In genomic region chr7:118119142-118119541, GRCm38 (mm10) we compare ENCODE assay signal across 10 mouse cellular contexts. TPM values are rescaled to one million over a fixed set of nuclear protein-coding genes. Genes with fewer than 3 reads are reported as not detected.
DNase-seq lines count a peak whose midpoint lies in the region; ATAC-seq and TF ChIP-seq lines count a peak whose summit lies in the region.
"Had no signal": no experiment of that assay in that cellular context is flagged by ENCODE, and none has a peak within 500 bp of the region (broad histone marks: within the 10 kb centered on the region; RNA-seq: fewer than 3 reads in every experiment).

No protein-coding gene starts in this region.

- no peak for TF ChIP-seq CTCF in liver, postnatal 0 days (IDR thresholded peaks at IDR 0.05; ENCODE audit: low read depth)
- no peak for TF ChIP-seq CTCF in small intestine, adult 2 months (IDR thresholded peaks at IDR 0.05; ENCODE audit: extremely low read depth, insufficient read length, insufficient replicate concordance, low read depth, low read length)

- H3K27ac ChIP-seq in liver, postnatal 0 days (ENCODE audit: low read depth), result peak overlapping the region; percentile 74
- H3K27ac ChIP-seq in small intestine, adult 2 months (ENCODE audit: insufficient read depth, low read depth, low read length), result peak overlapping the region; percentile 5; the same call in 1 of the 2 replicates
- H3K27ac ChIP-seq: hindbrain, embryonic 12.5 days had no signal

- H3K9ac ChIP-seq in liver, postnatal 0 days (replicated peaks), result no peak overlapping the region
- H3K9ac ChIP-seq: forebrain, postnatal 0 days; hindbrain, embryonic 12.5 days had no signal

- no peak overlapping the region for H3K4me2 ChIP-seq in liver, postnatal 0 days (ENCODE audit: low read depth, low read length)
- H3K4me2 ChIP-seq: hindbrain, embryonic 12.5 days had no signal

- H3K4me1 ChIP-seq in liver, postnatal 0 days (ENCODE audit: insufficient read depth), result peaks cover 33% of the 10 kb centered on the region
- peaks cover 6% of the 10 kb centered on the region; the same call in 1 of the 2 replicates for H3K4me1 ChIP-seq in small intestine, adult 2 months (ENCODE audit: control insufficient read depth, insufficient read depth, insufficient read length, low read length)

- peak; percentile 15 for DNase-seq in liver, postnatal 0 days
- DNase-seq in liver, result no peak
- peak; percentile 49 for DNase-seq in adrenal gland, postnatal 10 days
- DNase-seq in kidney, postnatal 36 days, result peak; percentile 53 to 63
- DNase-seq in frontal cortex, postnatal 14 days (ENCODE audit: low spot score in 2 of 2), result no peak
- DNase-seq in frontal cortex, postnatal 10 days (ENCODE audit: low spot score in 2 of 2), result no peak
- DNase-seq: forebrain, postnatal 0 days had no signal

- peaks cover 58% of the 10 kb centered on the region for H3K36me3 ChIP-seq in liver, postnatal 0 days (replicated peaks; ENCODE audit: insufficient read depth, low read length)
- H3K36me3 ChIP-seq in small intestine, adult 2 months (ENCODE audit: control insufficient read depth, insufficient read depth, low read length), result peaks cover 48% of the 10 kb centered on the region

- ATAC-seq in liver, postnatal 0 days, result no peak
- ATAC-seq: forebrain, postnatal 0 days had no signal

- no peak for TF ChIP-seq EP300 in liver, postnatal 0 days (IDR thresholded peaks at IDR 0.05; ENCODE audit: low read depth)

- no peaks in the 10 kb centered on the region for H3K9me3 ChIP-seq in liver, postnatal 0 days (ENCODE audit: low read length)
- H3K9me3 ChIP-seq: hindbrain, embryonic 12.5 days had no signal

- no peak for TF ChIP-seq POLR2A in small intestine, adult 2 months (IDR thresholded peaks at IDR 0.05; ENCODE audit: low read depth, low read length)

- no peak overlapping the region for H3K4me3 ChIP-seq in liver, postnatal 0 days (ENCODE audit: low read depth, low read length)
- H3K4me3 ChIP-seq in small intestine, adult 2 months (ENCODE audit: low read depth, low read length), result no peak overlapping the region
- H3K4me3 ChIP-seq: hindbrain, embryonic 12.5 days; myocyte had no signal

- WGBS in liver, postnatal 0 days (ENCODE audit: insufficient replicate concordance), result 60% methylated on average over 2 of the region's 2 CpGs
- WGBS in small intestine, adult 2 months, result 63% methylated on average over 2 of the region's 2 CpGs

- H3K27me3 ChIP-seq in liver, postnatal 0 days (ENCODE audit: insufficient read depth, low read length), result no peaks in the 10 kb centered on the region
- no peaks in the 10 kb centered on the region for H3K27me3 ChIP-seq in small intestine, adult 2 months (ENCODE audit: control insufficient read depth, insufficient read depth, low read length)
- H3K27me3 ChIP-seq: hindbrain, embryonic 12.5 days had no signal

RNA-seq across cellular contexts. Expression of gene Rps15a, which starts 3.2 kb away (rescaled TPM):
- 406 and 414 TPM in 2 replicates for polyA plus RNA-seq in liver, postnatal 0 days (2015; fragmentation: Nextera tagmentation; extraction: Ambion mirVana)
- 100 to 1,000 TPM; 881 to 957 TPM for total RNA-seq in adrenal gland, postnatal 10 days (2021)
- 94.0 and 192 TPM in 2 replicates for polyA plus RNA-seq in small intestine, adult 2 months (2012; rRNA removed)

RNA-seq across cellular contexts. Expression of gene Arl6ip1, which starts 10.3 kb away (rescaled TPM):
- polyA plus RNA-seq in liver, postnatal 0 days (2015; fragmentation: Nextera tagmentation; extraction: Ambion mirVana), result 299 and 309 TPM in 2 replicates
- 100 to 1,000 TPM; 148 to 152 TPM for total RNA-seq in adrenal gland, postnatal 10 days (2021)
- polyA plus RNA-seq in small intestine, adult 2 months (2012; rRNA removed), result 44.8 and 99.7 TPM in 2 replicates

Comparison
In these comparisons a context has a peak if more than half of its experiments do, and no peak if none do; other contexts are left out.
1. DNase-seq: peak in liver, postnatal 0 days (single experiment), adrenal gland, postnatal 10 days (single experiment) and kidney, postnatal 36 days (2 of 2); none in liver (single experiment), frontal cortex, postnatal 14 days (0 of 2) and frontal cortex, postnatal 10 days (0 of 2).